Mouse (Mus musculus): Measurements from ENCODE around the gene Prkcg. TPM values are rescaled to one million over a fixed set of nuclear protein-coding genes. Genes with fewer than 3 reads are reported as not detected.

Prkcg gene
- total RNA-seq, 2 experiments from 2014 or later = not detected

- no peak for ATAC-seq (replicated peaks; ENCODE audit: poor library complexity, severe bottlenecking)
Measured at GRCm38 (mm10) chr7:3313571-3313970, 24.6 kb downstream of the Prkcg start.

GRCm38 (mm10) chr7:3314121-3314520 is 25.1 kb downstream of the Prkcg start:
- no peak for ATAC-seq (replicated peaks; ENCODE audit: poor library complexity, severe bottlenecking)

GRCm38 (mm10) chr7:3317704-3318103 is 28.7 kb downstream of the Prkcg start:
- ATAC-seq (replicated peaks; ENCODE audit: poor library complexity, severe bottlenecking) = no peak

- ATAC-seq (replicated peaks; ENCODE audit: poor library complexity, severe bottlenecking) = no peak
Measured at GRCm38 (mm10) chr7:3320856-3321255, 31.9 kb downstream of the Prkcg start.

- no peak for ATAC-seq (replicated peaks; ENCODE audit: poor library complexity, severe bottlenecking)
Measured at GRCm38 (mm10) chr7:3323826-3324225, 34.8 kb downstream of the Prkcg start.

- no peak for ATAC-seq (replicated peaks; ENCODE audit: poor library complexity, severe bottlenecking)
Measured at GRCm38 (mm10) chr7:3327961-3328360, 39.0 kb downstream of the Prkcg start.

GRCm38 (mm10) chr7:3329776-3330546 is 41.0 kb downstream of the Prkcg start:
- ATAC-seq (replicated peaks; ENCODE audit: poor library complexity, severe bottlenecking) = peak; percentile 92

GRCm38 (mm10) chr7:3331171-3331570 is 42.2 kb downstream of the Prkcg start:
- ATAC-seq (replicated peaks; ENCODE audit: poor library complexity, severe bottlenecking) = no peak

- ATAC-seq (replicated peaks; ENCODE audit: poor library complexity, severe bottlenecking) = peak; percentile 8; the same call in 1 of the 2 replicates
Measured at GRCm38 (mm10) chr7:3331581-3332223, 42.7 kb downstream of the Prkcg start.

- no peak for ATAC-seq (replicated peaks; ENCODE audit: poor library complexity, severe bottlenecking)
Measured at GRCm38 (mm10) chr7:3332224-3332615, 43.2 kb downstream of the Prkcg start.

GRCm38 (mm10) chr7:3332619-3333521 is 43.9 kb downstream of the Prkcg start, which contains the start of gene Cacng7:
Cacng7 (plus strand) TSS chr7:3332955.
- no peak for ATAC-seq (replicated peaks; ENCODE audit: poor library complexity, severe bottlenecking)

GRCm38 (mm10) chr7:3333542-3333941 is 44.6 kb downstream of the Prkcg start:
- ATAC-seq (replicated peaks; ENCODE audit: poor library complexity, severe bottlenecking) = no peak

GRCm38 (mm10) chr7:3336412-3336811 is 47.4 kb downstream of the Prkcg start:
- no peak for ATAC-seq (replicated peaks; ENCODE audit: poor library complexity, severe bottlenecking)

- ATAC-seq (replicated peaks; ENCODE audit: poor library complexity, severe bottlenecking) = no peak
Measured at GRCm38 (mm10) chr7:3338286-3338935, 49.4 kb downstream of the Prkcg start.

GRCm38 (mm10) chr7:3339010-3339409 is 50.0 kb downstream of the Prkcg start:
- no peak for ATAC-seq (replicated peaks; ENCODE audit: poor library complexity, severe bottlenecking)

- no peak for ATAC-seq (replicated peaks; ENCODE audit: poor library complexity, severe bottlenecking)
Measured at GRCm38 (mm10) chr7:3343861-3344260, 54.9 kb downstream of the Prkcg start.

- no peak for ATAC-seq (replicated peaks; ENCODE audit: poor library complexity, severe bottlenecking)
Measured at GRCm38 (mm10) chr7:3345301-3345700, 56.3 kb downstream of the Prkcg start.

GRCm38 (mm10) chr7:3347366-3348287 is 58.6 kb downstream of the Prkcg start:
- no peak for ATAC-seq (replicated peaks; ENCODE audit: poor library complexity, severe bottlenecking)

GRCm38 (mm10) chr7:3348326-3348725 is 59.3 kb downstream of the Prkcg start:
- ATAC-seq (replicated peaks; ENCODE audit: poor library complexity, severe bottlenecking) = no peak
